Mouse (Mus musculus) thymus, adult 2 months (tissue): Measurements from ENCODE around the gene Ift122. TPM values are rescaled to one million over a fixed set of nuclear protein-coding genes. Genes with fewer than 3 reads are reported as not detected.
"Not testable (repeated sequence)": the region's sequence is repeated elsewhere in the genome, so short reads cannot be mapped to it uniquely, and the experiment has no call there.

ENCODE experiments used
- DNase-seq: peaks from one replicate; pipeline ENCODE4 v3.0.0; 2021
- H3K27ac ChIP-seq: fragments of 200-500 bp; 2 replicates; pipeline ENCODE4 v1.5.1; 2012; ENCODE audit warnings: low read length, control low read depth; ENCODE audit not compliant: control insufficient read depth, insufficient read depth
- H3K27me3 ChIP-seq: fragments of 200-500 bp; 2 replicates; pipeline ENCODE4 v1.6.1; 2012; ENCODE audit warnings: mild to moderate bottlenecking, low read length, moderate library complexity, mixed read lengths; ENCODE audit not compliant: control insufficient read depth, insufficient read depth
- H3K36me3 ChIP-seq: fragments of 200-500 bp; 2 replicates; pipeline ENCODE4 v1.6.1; 2012; ENCODE audit warnings: mild to moderate bottlenecking, low read length, moderate library complexity; ENCODE audit not compliant: control insufficient read depth, insufficient read depth
- H3K4me1 ChIP-seq: fragments of 200-500 bp; replicated peaks from 2 replicates; pipeline ENCODE4 v1.6.1; 2012; ENCODE audit warnings: low read length; ENCODE audit not compliant: control insufficient read depth, insufficient read depth
- H3K4me3 ChIP-seq: fragments of 200-500 bp; 2 replicates; pipeline ENCODE4 v1.5.1; 2012; ENCODE audit warnings: mild to moderate bottlenecking, low read length, control low read depth, moderate library complexity; ENCODE audit not compliant: control insufficient read depth, insufficient read depth
- CTCF ChIP-seq: fragments of 200-500 bp; IDR thresholded peaks from 2 replicates; pipeline ENCODE4 v1.5.1; 2012; ENCODE audit warnings: mild to moderate bottlenecking, control low read depth, low read length, moderate library complexity, borderline replicate concordance; ENCODE audit not compliant: control insufficient read depth, poor library complexity, insufficient read depth; ENCODE audit errors: extremely low read depth
- POLR2A ChIP-seq: fragments of 200-500 bp; IDR thresholded peaks from 2 replicates; pipeline ENCODE4 v1.6.1; 2012; ENCODE audit warnings: mild to moderate bottlenecking, low read length, control low read depth, moderate library complexity; ENCODE audit not compliant: control insufficient read depth, poor library complexity, insufficient read depth; ENCODE audit errors: extremely low read depth
- WGBS: fragments of 180-500 bp; shearing (Covaris S2); methylation state at CpG from one replicate; pipeline ENCODE4 v1.1.7; 2018; 5-methylcytosine and 5-hydroxymethylcytosine counted together
- polyA plus RNA-seq: library from polyadenylated mRNA; depleted of rRNA; stranded (reverse); fragments of >200 nt; gene quantifications from 2 replicates; pipeline ENCODE4 v1.2.3, GENCODE M21; 2012

Ift122 gene
- polyA plus RNA-seq, 1 experiment = 7.6 TPM

DNA sequence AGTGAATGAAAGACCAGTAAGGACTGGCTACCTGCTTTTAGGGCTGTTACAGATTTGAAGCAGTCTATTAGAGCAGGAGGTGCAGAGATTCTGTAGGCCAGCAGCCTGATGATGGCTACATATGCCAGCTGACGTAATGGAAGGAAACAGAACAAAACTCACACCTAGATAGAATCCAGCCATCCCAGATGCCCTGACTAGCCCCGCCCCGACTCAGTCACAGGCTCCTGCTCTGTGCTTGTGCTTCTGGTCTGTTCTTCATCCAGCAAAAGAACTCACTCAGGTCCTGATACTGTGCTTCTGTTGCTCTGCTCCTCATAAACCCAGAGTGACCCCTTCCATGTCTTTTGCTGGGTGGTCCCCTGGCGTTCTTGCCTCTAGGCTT, 3.1 kb downstream of the Ift122 start:
- no peak for TF ChIP-seq CTCF
- TF ChIP-seq POLR2A = no peak
- Histone ChIP-seq H3K27ac (no peak overlapping the region), H3K4me3 (no peak overlapping the region), H3K27me3 (no peaks in the 10 kb centered on the region), H3K4me1 (peaks cover 11% of the 10 kb centered on the region), H3K36me3 (no peaks in the 10 kb centered on the region)
- WGBS = 97% methylated on average over 4 of the region's 4 CpGs
- DNase-seq = no peak

DNA sequence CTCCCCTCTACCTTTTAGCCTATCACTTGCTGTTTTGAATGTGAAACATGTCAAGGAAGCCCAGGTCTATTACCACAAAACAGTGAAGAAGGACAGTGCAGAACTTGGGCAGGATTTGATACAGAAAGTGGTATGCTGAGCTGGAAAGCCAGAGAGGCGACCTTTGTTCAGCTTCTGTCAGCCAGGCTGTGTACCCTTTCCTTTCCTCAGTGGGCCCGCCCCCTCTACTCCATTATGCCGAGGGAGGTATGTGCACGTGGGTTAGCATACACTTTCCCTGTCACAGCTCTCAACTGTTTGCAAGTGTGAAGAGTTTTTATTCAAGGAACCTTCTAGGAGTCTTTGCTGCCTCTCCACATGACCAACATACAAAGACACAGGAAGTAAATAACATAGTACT, 6.0 kb downstream of the Ift122 start:
- H3K27me3 ChIP-seq = no peaks in the 10 kb centered on the region
- DNase-seq = no peak
- peaks cover 4% of the 10 kb centered on the region; the same call in 1 of the 2 replicates for H3K4me1 ChIP-seq
- 72% methylated on average over 4 of the region's 4 CpGs for WGBS
- H3K27ac ChIP-seq = no peak overlapping the region
- TF ChIP-seq POLR2A (no peak), CTCF (no peak)
- H3K4me3 ChIP-seq = no peak overlapping the region
- H3K36me3 ChIP-seq = no peaks in the 10 kb centered on the region

- Histone ChIP-seq H3K27me3 (no peaks in the 10 kb centered on the region), H3K36me3 (no peaks in the 10 kb centered on the region), H3K4me3 (no peak overlapping the region), H3K27ac (no peak overlapping the region), H3K4me1 (peaks cover 4% of the 10 kb centered on the region; the same call in 1 of the 2 replicates)
- TF ChIP-seq POLR2A (no peak), CTCF (no peak)
- WGBS = 90% methylated on average over 7 of the region's 7 CpGs
- DNase-seq = no peak
These were observed 6.8 kb downstream of the Ift122 start for GRCm38 (mm10) chr6:115860027-115860556.

DNA sequence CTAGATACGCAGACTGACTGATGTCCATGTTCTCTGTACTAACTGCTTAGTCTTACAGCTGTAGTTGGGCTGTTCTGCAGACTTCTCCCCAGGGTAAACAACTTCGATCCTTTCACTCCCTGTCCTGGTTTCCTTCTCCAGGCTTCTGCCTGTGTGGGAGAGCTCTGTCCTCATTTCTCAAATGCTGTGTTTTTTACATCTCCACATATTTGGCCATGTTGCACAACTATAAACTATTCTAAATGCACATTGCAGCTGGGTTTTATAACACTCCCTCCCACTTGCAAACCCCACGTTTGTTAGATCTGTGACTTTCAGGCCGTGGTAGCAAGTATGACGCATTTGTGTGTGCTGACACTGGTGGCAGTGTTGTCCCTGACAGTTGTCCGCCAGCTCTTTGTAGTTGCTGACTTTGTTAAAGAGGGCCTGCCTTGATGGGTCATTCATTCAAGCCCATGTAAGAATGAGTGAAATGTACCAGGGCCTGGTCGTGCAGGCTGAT, 10.1 kb downstream of the Ift122 start:
- Histone ChIP-seq H3K36me3 (no peaks in the 10 kb centered on the region), H3K4me3 (no peak overlapping the region), H3K27me3 (no peaks in the 10 kb centered on the region), H3K27ac (no peak overlapping the region), H3K4me1 (peaks cover 4% of the 10 kb centered on the region; the same call in 1 of the 2 replicates)
- 88% methylated on average over 7 of the region's 7 CpGs for WGBS
- TF ChIP-seq CTCF (no peak), POLR2A (no peak)
- no peak for DNase-seq

- WGBS = 94% methylated on average over 4 of the region's 4 CpGs
- H3K4me1 ChIP-seq = no peaks in the 10 kb centered on the region
- DNase-seq = no peak
- H3K4me3 ChIP-seq = no peak overlapping the region
- H3K27me3 ChIP-seq = no peaks in the 10 kb centered on the region
- TF ChIP-seq POLR2A (no peak), CTCF (no peak)
- H3K27ac ChIP-seq = no peak overlapping the region
- H3K36me3 ChIP-seq = no peaks in the 10 kb centered on the region
These were observed 12.0 kb downstream of the Ift122 start for GRCm38 (mm10) chr6:115865246-115865645.

- H3K36me3 ChIP-seq, DNase-seq, H3K4me1 ChIP-seq, H3K27me3 ChIP-seq, H3K27ac ChIP-seq, H3K4me3 ChIP-seq: not testable (repeated sequence)
- WGBS = no CpG with 5 or more reads among the region's 3 CpGs
These were observed 13.9 kb downstream of the Ift122 start for GRCm38 (mm10) chr6:115867157-115867556.

DNA sequence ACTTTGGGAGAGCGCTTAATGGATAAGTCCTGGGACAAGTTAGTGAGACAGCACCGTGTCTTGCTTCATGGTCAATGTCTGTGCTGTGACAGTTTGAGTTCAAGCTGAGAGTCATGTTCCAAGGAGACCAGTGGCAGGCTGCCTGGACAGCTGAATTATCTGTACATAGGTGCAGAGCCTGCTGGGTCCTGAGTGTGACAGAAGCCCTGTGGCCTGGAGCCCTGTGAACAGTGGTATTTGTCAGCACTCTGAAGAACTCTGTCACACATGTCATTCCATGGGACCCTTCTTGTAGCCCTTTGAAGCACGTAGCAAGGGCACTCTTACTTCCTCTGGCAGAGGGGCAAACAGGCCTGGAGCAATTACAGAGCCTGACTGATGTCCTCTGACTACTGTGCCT, 18.0 kb downstream of the Ift122 start:
- H3K27ac ChIP-seq, H3K4me3 ChIP-seq, H3K36me3 ChIP-seq, DNase-seq, H3K27me3 ChIP-seq, H3K4me1 ChIP-seq: not testable (repeated sequence)
- WGBS = no CpG with 5 or more reads among the region's 3 CpGs
